Mouse (Mus musculus): ENCODE results near the gene Slc25a34. TPM values are rescaled to one million over a fixed set of nuclear protein-coding genes. Genes with fewer than 3 reads are reported as not detected.

The Slc25a34 gene
- 0.40 and 0.42 TPM in 2 replicates for polyA plus RNA-seq (2012; rRNA removed)

DNA sequence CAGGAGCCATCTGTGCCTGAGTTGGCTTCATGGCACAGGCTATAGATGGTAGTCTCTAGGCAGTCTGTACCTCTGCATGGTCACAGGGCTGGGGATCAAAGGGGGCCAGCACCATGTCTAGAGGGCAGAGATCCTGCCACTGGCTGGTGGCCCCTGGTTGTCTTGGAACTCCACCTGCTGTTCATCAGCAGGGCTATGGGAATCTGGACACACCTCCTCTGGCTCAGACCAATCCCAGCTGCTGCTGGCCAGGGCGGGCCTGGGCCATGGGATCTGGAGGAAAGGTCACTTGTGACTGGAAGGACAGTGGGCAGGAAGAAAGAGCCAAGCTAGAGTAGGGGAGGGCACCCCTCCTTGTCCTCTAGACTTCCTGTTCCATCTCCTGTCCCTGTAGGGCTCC, at the start of gene Slc25a34:
Slc25a34 (minus strand) TSS at position 156 of the 400 bp plus-strand sequence.
- TF ChIP-seq CTCF (IDR thresholded peaks at IDR 0.05; ENCODE audit: borderline replicate concordance, extremely low read depth, insufficient read depth, insufficient read length) (no peak), POLR2A (IDR thresholded peaks at IDR 0.05; ENCODE audit: borderline replicate concordance, extremely low read depth, insufficient read depth, insufficient read length, poor library complexity, severe bottlenecking) (no peak)
- peak; percentile 15 for DNase-seq (ENCODE audit: low read depth)

- no peak for TF ChIP-seq CTCF (IDR thresholded peaks at IDR 0.05; ENCODE audit: borderline replicate concordance, extremely low read depth, insufficient read depth, insufficient read length)
- no peak for TF ChIP-seq POLR2A (IDR thresholded peaks at IDR 0.05; ENCODE audit: borderline replicate concordance, extremely low read depth, insufficient read depth, insufficient read length, poor library complexity, severe bottlenecking)
- DNase-seq (ENCODE audit: low read depth) = no peak
These were observed 48.7 kb upstream of the Slc25a34 start for GRCm38 (mm10) chr4:141672325-141672724.

DNA sequence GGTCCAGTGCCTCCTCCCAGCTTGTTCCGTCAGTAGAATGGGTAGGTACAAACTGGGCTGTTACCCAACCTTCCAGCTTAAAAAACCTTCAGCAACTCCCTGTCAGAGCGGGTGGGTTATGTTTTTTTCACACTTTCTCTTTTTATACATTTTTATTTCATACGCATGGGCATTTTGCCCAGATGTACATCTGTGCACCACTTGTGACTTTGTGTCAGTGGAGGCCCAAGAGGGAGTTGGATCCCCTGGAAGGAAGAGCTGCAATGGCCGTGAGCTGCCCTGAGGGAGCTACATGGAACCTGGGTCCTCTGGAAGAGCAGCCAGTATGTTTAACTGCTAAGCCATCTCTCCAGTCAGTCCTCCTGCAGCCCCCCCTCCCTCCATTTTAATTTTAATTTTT, 47.8 kb upstream of the Slc25a34 start:
- TF ChIP-seq CTCF (IDR thresholded peaks at IDR 0.05; ENCODE audit: borderline replicate concordance, extremely low read depth, insufficient read depth, insufficient read length) = no peak
- TF ChIP-seq POLR2A (IDR thresholded peaks at IDR 0.05; ENCODE audit: borderline replicate concordance, extremely low read depth, insufficient read depth, insufficient read length, poor library complexity, severe bottlenecking) = no peak

GRCm38 (mm10) chr4:141669898-141670712, 46.5 kb upstream of the Slc25a34 start:
- TF ChIP-seq POLR2A (IDR thresholded peaks at IDR 0.05; ENCODE audit: borderline replicate concordance, extremely low read depth, insufficient read depth, insufficient read length, poor library complexity, severe bottlenecking) (no peak), CTCF (IDR thresholded peaks at IDR 0.05; ENCODE audit: borderline replicate concordance, extremely low read depth, insufficient read depth, insufficient read length) (no peak)
- DNase-seq (ENCODE audit: low read depth) = no peak

More for the DNA sequence above, 47.8 kb upstream of the Slc25a34 start:
- peak; percentile 8 for DNase-seq (ENCODE audit: low read depth)

- TF ChIP-seq CTCF (IDR thresholded peaks at IDR 0.05; ENCODE audit: borderline replicate concordance, extremely low read depth, insufficient read depth, insufficient read length) (no peak), POLR2A (IDR thresholded peaks at IDR 0.05; ENCODE audit: borderline replicate concordance, extremely low read depth, insufficient read depth, insufficient read length, poor library complexity, severe bottlenecking) (no peak)
- DNase-seq (ENCODE audit: low read depth) = no peak
These were observed 41.2 kb upstream of the Slc25a34 start, which contains the start of gene Plekhm2 for GRCm38 (mm10) chr4:141664799-141665198. Gene Plekhm2, minus strand, starts transcription at chr4:141664899.

DNA sequence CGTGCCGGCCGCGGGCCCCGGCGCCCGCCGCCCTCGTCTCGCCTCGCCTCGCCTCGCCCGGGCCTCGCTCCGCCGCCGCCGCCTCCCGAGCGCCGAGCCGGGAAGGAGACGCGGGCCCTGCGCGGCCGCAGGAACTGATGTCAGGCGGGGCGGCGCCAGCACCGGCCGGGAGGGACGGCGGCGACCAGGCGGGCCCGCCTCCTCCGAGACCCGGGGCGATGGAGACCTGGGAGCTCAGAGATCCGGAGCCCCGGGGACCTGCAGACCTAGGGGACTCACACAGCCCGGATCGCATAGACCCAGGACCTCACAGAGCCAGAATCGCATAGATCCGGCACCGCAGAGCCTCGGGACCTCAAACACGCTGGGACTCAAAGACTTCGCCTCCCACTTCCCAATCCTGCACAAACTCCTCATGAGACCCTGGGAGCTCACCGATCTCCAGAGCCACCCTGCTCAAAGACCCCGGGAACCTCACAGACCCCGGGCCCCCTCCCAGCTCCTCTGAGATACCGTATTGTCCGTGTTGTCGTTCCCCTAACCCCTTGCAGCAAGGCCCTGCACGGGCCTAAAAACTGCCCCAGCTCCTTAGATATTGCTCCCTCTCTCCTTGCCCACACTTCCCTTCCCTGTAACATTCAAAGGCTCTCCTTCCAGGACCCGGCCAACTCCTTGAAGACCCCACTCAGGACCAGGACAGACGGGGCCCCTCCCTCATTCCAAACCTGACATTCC, 40.6 kb upstream of the Slc25a34 start:
- DNase-seq (ENCODE audit: low read depth) = peak; percentile 80
- TF ChIP-seq POLR2A (IDR thresholded peaks at IDR 0.05; ENCODE audit: borderline replicate concordance, extremely low read depth, insufficient read depth, insufficient read length, poor library complexity, severe bottlenecking) (peak; percentile 74), CTCF (IDR thresholded peaks at IDR 0.05; ENCODE audit: borderline replicate concordance, extremely low read depth, insufficient read depth, insufficient read length) (no peak)

- peak; percentile 36 for DNase-seq (ENCODE audit: low read depth)
- no peak for TF ChIP-seq CTCF (IDR thresholded peaks at IDR 0.05; ENCODE audit: borderline replicate concordance, extremely low read depth, insufficient read depth, insufficient read length)
- no peak for TF ChIP-seq POLR2A (IDR thresholded peaks at IDR 0.05; ENCODE audit: borderline replicate concordance, extremely low read depth, insufficient read depth, insufficient read length, poor library complexity, severe bottlenecking)
These were observed 39.7 kb upstream of the Slc25a34 start for GRCm38 (mm10) chr4:141663122-141663931.

GRCm38 (mm10) chr4:141660884-141661283, 37.3 kb upstream of the Slc25a34 start:
- DNase-seq (ENCODE audit: low read depth) = no peak
- TF ChIP-seq CTCF (IDR thresholded peaks at IDR 0.05; ENCODE audit: borderline replicate concordance, extremely low read depth, insufficient read depth, insufficient read length) (no peak), POLR2A (IDR thresholded peaks at IDR 0.05; ENCODE audit: borderline replicate concordance, extremely low read depth, insufficient read depth, insufficient read length, poor library complexity, severe bottlenecking) (no peak)

GRCm38 (mm10) chr4:141659739-141660138, 36.1 kb upstream of the Slc25a34 start:
- TF ChIP-seq CTCF (IDR thresholded peaks at IDR 0.05; ENCODE audit: borderline replicate concordance, extremely low read depth, insufficient read depth, insufficient read length) (no peak), POLR2A (IDR thresholded peaks at IDR 0.05; ENCODE audit: borderline replicate concordance, extremely low read depth, insufficient read depth, insufficient read length, poor library complexity, severe bottlenecking) (no peak)
- no peak for DNase-seq (ENCODE audit: low read depth)

- TF ChIP-seq CTCF (IDR thresholded peaks at IDR 0.05; ENCODE audit: borderline replicate concordance, extremely low read depth, insufficient read depth, insufficient read length) (no peak), POLR2A (IDR thresholded peaks at IDR 0.05; ENCODE audit: borderline replicate concordance, extremely low read depth, insufficient read depth, insufficient read length, poor library complexity, severe bottlenecking) (no peak)
- no peak for DNase-seq (ENCODE audit: low read depth)
These were observed 35.3 kb upstream of the Slc25a34 start for GRCm38 (mm10) chr4:141658846-141659484.
